Mouse (Mus musculus): ENCODE measurements at regions not wholly inside any gene's neighbourhood (a gene's known extent, or its start where the extent isn't known, plus 50 kb on each side); places are given as distances from the start of the nearest gene placed in this dataset.

- ATAC-seq (ENCODE audit: insufficient number of reproducible peaks, low FRiP score, low TSS enrichment) = no peak
Measured at GRCm38 (mm10) chr10:17654308-17654858, 68.6 kb upstream of the Cited2 start.

DNA sequence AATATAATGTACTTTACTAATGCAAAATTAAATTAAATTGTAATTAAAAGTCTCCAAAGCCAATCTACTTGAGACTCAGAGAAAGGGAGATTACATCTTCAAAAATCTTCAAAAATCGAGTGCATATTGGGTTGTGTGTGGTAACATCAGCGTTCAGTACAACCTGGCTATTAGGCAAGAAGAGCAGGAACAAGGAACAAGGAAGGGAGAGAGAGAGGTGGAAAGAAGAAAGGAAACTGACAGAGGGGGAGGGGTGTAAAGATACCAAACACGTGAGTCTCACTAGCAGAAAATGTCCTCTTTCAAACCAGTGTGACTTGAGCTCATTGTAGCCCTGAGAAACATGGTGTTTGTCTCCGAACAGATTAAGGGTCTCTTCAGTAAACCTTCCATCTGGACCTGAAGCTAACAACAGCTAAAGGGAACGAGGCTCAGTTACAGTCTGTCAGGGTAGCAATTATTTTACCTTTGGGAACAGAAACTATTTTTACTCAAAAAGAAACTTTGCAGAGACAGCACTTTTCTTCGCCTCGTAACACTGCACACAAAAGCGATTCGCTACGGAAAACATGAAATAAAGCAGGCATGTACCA is 67.5 kb upstream of the Cited2 start:
- no peak for ATAC-seq (ENCODE audit: insufficient number of reproducible peaks, low FRiP score, low TSS enrichment)

DNA sequence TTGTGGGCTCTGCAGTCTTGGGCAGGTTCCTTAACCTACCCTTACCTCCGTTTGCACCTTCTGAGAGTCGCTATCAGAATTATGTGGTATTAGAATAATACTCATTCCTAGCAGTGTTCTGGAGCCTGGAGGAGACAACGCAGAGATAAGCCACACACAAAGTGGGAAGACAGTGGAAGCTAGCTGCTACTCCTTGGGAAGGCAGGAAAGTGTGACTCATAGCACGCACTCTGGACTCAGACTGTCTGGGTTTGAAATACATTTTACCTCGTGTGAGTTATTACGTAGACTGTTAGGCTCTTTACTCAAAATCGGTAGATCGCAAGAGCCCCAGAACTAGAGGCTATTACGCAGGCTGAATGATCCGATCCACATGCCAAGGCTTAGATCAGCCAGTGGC is 66.7 kb upstream of the Cited2 start:
- ATAC-seq (ENCODE audit: insufficient number of reproducible peaks, low FRiP score, low TSS enrichment) = no peak

DNA sequence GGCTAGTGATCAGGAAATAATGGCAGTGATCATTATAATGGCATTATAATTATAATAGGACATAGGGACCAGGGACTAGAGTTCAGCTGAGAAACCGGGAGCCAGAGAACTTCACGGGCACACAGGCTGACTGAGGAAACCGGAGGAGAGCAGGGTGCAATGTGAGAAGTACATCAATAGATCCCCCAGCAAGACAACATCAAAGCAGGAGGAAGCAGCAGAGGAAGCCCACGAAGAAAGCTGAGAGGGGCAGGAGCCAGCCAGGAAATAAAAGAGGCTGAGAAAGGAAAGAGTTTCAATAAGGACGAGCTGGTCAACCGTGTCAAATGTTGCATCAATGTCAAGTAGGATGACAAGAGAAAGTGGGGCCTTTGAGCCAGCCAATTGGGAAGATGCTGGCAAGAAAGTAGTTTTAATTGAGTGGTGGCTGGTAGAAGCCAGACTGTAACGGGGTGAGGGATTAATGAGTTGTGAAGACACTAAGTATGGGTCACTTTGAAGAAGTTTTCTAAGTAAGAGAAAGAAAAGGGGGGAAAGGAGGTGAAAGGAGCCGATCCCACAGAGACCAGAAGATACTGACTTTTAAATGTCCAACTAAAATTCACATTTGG is 66.0 kb upstream of the Cited2 start:
- no peak for ATAC-seq (ENCODE audit: insufficient number of reproducible peaks, low FRiP score, low TSS enrichment)

DNA sequence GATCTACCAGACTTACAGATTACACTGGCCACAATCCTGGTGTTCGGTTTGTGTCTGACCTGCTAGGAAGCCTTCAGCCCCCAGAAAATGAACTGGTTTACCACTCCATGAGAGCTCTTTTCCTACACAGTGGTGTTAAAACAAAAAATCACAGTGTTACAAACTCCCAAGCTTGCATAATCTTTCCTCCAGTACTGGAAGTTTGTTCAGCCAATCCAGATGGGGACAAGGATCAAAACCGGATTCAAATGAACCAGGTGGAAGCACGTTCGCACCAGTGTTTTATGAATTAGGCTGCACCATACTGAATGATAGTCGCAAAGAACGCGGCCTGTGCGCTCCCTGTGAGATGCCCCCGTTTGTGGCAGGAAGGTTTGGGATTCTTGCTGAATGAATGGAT is 63.4 kb upstream of the Cited2 start:
- ATAC-seq (ENCODE audit: insufficient number of reproducible peaks, low FRiP score, low TSS enrichment) = no peak

GRCm38 (mm10) chr10:17660836-17661452 is 62.1 kb upstream of the Cited2 start:
- ATAC-seq (ENCODE audit: insufficient number of reproducible peaks, low FRiP score, low TSS enrichment) = no peak

DNA sequence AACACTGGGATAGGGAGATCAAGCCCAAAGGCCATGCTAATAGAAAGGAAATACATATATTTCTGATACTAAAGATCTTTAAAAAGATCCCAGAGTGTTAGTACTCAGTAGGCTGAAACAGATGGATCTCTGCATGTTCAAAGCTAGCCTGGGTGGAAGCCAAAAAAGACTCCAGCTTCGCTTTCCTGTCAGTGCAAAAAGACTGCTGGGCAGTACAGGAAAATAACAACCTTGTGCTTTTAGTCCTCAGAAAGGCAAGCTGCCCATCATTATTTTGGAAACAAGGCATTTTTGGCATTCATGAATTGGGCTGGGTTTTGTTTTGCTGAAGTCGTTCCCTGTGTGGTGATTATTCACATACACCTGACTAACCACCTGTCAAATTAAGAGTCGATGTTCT is 56.9 kb upstream of the Cited2 start:
- peak; percentile 79 for ATAC-seq (ENCODE audit: insufficient number of reproducible peaks, low FRiP score, low TSS enrichment)

- ATAC-seq (ENCODE audit: insufficient number of reproducible peaks, low FRiP score, low TSS enrichment) = no peak
Measured at GRCm38 (mm10) chr10:17669401-17669800, 53.6 kb upstream of the Cited2 start.
